Mouse (Mus musculus) kidney, adult 2 months (tissue): ENCODE data around the gene Col5a2. TPM values are rescaled to one million over a fixed set of nuclear protein-coding genes. Genes with fewer than 3 reads are reported as not detected.

Source experiments
- DNase-seq: peaks from one replicate; pipeline ENCODE4 v3.0.0; 2021
- H3K27ac ChIP-seq: fragments of 200-500 bp; 2 replicates; pipeline ENCODE4 v1.5.1; 2012; ENCODE audit warnings: low read depth, low read length, control low read depth, inconsistent platforms; ENCODE audit not compliant: insufficient read depth
- H3K27me3 ChIP-seq: fragments of 200-500 bp; replicated peaks from 2 replicates; pipeline ENCODE4 v1.6.1; 2012; ENCODE audit warnings: mild to moderate bottlenecking, moderate library complexity, low read length, inconsistent platforms; ENCODE audit not compliant: control insufficient read depth, insufficient read depth
- H3K36me3 ChIP-seq: fragments of 200-500 bp; 2 replicates; pipeline ENCODE4 v1.6.1; 2012; ENCODE audit warnings: mild to moderate bottlenecking, moderate library complexity, low read length, inconsistent platforms; ENCODE audit not compliant: control insufficient read depth, insufficient read depth
- H3K4me1 ChIP-seq: fragments of 200-500 bp; 2 replicates; pipeline ENCODE4 v1.6.1; 2011; ENCODE audit warnings: low read length; ENCODE audit not compliant: control insufficient read depth, insufficient read depth
- H3K4me3 ChIP-seq: fragments of 200-500 bp; 2 replicates; pipeline ENCODE4 v1.5.1; 2011; ENCODE audit warnings: mild to moderate bottlenecking, low read depth, low read length, control low read depth; ENCODE audit not compliant: insufficient read depth
- CTCF ChIP-seq: fragments of 200-500 bp; conservative IDR thresholded peaks from 2 replicates; pipeline ENCODE4 v1.5.1; 2011; ENCODE audit warnings: low read depth, mild to moderate bottlenecking, control low read depth, low read length, moderate library complexity, mixed read lengths; ENCODE audit not compliant: insufficient read depth, insufficient read length
- POLR2A ChIP-seq: fragments of 200-500 bp; IDR thresholded peaks from one replicate; pipeline ENCODE4 v1.6.1; 2011; ENCODE audit warnings: low read depth, low read length, control low read depth
- WGBS: fragments of 180-500 bp; shearing (Covaris S2); methylation state at CpG from one replicate; pipeline ENCODE4 v1.1.7; 2018; 5-methylcytosine and 5-hydroxymethylcytosine counted together
- polyA plus RNA-seq: library from polyadenylated mRNA; depleted of rRNA; stranded (reverse); fragments of >200 nt; gene quantifications from 2 replicates; pipeline ENCODE4 v1.2.3, GENCODE M21; 2012

The Col5a2 gene
- polyA plus RNA-seq, 1 experiment: 6.0 TPM

DNA sequence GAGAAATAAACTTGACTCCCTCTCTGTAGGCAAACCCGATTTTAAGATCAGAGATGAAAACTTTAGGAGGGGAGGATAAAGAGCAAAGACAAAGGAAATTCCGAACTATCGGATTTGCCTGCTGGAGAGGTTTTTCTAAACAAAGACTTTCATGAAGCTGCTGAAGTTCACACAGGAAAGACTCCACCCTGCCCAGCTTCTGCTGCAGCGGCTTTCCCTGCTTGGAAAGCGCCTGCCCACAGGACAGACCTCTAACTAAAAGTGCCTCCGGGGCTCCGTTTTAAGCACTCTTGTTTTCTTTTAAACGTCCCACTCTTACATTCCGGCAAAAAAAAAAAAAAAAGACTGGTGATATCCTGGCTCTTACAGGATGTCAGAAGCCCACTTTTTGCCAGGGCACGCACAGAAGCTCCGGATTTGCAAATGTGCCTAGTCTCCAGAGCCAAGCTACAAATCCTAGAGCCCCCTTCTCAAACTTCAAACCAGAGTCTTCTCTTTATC is 791 bp downstream of the Col5a2 start:
- Histone ChIP-seq H3K4me3 (peak overlapping the region; percentile 63), H3K27me3 (no peaks in the 10 kb centered on the region), H3K4me1 (no peaks in the 10 kb centered on the region), H3K27ac (peak overlapping the region; percentile 71; the same call in 1 of the 2 replicates), H3K36me3 (no peaks in the 10 kb centered on the region)
- peak; percentile 24 for DNase-seq
- no peak for TF ChIP-seq CTCF
- no peak for TF ChIP-seq POLR2A
- 12% methylated on average over 11 of the region's 11 CpGs for WGBS

GRCm38 (mm10) chr1:45501437-45501836 is 1.6 kb downstream of the Col5a2 start:
- Histone ChIP-seq H3K4me3 (peak overlapping the region; percentile 63; the same call in 1 of the 2 replicates), H3K27ac (no peak overlapping the region)
- WGBS: 49% methylated on average over 6 of the region's 6 CpGs

GRCm38 (mm10) chr1:45500456-45500855 is 2.6 kb downstream of the Col5a2 start:
- TF ChIP-seq CTCF (no peak), POLR2A (no peak)
- DNase-seq: no peak
- Histone ChIP-seq H3K27ac (no peak overlapping the region), H3K4me3 (no peak overlapping the region), H3K4me1 (no peaks in the 10 kb centered on the region), H3K27me3 (no peaks in the 10 kb centered on the region), H3K36me3 (no peaks in the 10 kb centered on the region)
- 89% methylated on average over 6 of the region's 6 CpGs for WGBS

More at GRCm38 (mm10) chr1:45501437-45501836, 1.6 kb downstream of the Col5a2 start:
- no peaks in the 10 kb centered on the region for H3K4me1 ChIP-seq
- H3K27me3 ChIP-seq: no peaks in the 10 kb centered on the region
- TF ChIP-seq POLR2A (no peak), CTCF (no peak)
- DNase-seq: no peak
- no peaks in the 10 kb centered on the region for H3K36me3 ChIP-seq

DNA sequence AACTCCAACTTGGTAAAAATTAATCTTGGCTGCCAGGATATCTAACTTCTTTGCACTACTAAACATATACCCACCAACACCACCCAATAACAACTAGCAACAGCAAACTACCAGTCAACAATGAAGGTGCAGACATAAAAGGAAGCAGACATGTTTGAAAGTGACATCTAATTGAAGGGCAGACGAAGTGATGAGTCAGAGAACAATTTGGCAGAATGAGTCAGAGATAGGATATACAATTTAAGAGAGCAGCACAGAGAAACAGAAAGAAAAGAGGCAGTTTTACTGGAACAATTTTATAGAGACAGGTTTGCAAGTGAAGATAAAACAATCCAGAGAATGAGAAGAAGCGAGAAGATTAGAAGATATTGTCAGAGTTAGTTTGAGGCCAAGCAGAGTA is 8.1 kb downstream of the Col5a2 start:
- no peak for DNase-seq
- 87% methylated on average over 2 of the region's 2 CpGs for WGBS

GRCm38 (mm10) chr1:45492130-45492723 is 10.9 kb downstream of the Col5a2 start:
- WGBS: 87% methylated on average over 4 of the region's 4 CpGs
- no peaks in the 10 kb centered on the region for H3K4me1 ChIP-seq
- DNase-seq: no peak
- H3K27me3 ChIP-seq: no peaks in the 10 kb centered on the region
- H3K4me3 ChIP-seq: no peak overlapping the region
- H3K27ac ChIP-seq: no peak overlapping the region
- H3K36me3 ChIP-seq: no peaks in the 10 kb centered on the region
- TF ChIP-seq POLR2A (no peak), CTCF (no peak)

More for the DNA sequence above, 8.1 kb downstream of the Col5a2 start:
- no peak for TF ChIP-seq POLR2A
- no peak for TF ChIP-seq CTCF
- Histone ChIP-seq H3K27ac (no peak overlapping the region), H3K4me3 (no peak overlapping the region), H3K4me1 (no peaks in the 10 kb centered on the region), H3K36me3 (no peaks in the 10 kb centered on the region), H3K27me3 (no peaks in the 10 kb centered on the region)

DNA sequence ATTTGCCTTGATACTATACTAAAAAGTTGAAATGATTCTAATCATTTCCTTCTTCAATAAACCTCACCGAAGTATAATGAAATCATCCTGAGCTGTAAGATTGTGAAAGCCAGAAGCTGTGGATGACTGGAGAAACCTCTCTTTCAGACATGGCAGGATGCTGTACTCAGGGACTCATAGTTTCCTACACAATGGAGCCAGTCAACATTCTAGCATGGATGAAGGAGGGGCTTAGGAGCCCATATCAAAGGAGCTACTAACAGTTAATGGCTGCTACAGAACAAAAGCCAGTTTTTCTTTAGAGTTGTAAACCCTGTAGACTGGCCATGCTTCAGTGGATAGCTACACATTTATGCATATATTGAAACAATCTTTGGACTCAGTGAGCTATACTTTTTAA is 12.6 kb downstream of the Col5a2 start:
- Histone ChIP-seq H3K27ac (no peak overlapping the region), H3K27me3 (no peaks in the 10 kb centered on the region), H3K36me3 (no peaks in the 10 kb centered on the region), H3K4me3 (no peak overlapping the region), H3K4me1 (no peaks in the 10 kb centered on the region)
- WGBS: 92% methylated on average over 1 of the region's 1 CpGs
- no peak for DNase-seq
- no peak for TF ChIP-seq POLR2A
- no peak for TF ChIP-seq CTCF

GRCm38 (mm10) chr1:45488291-45488690 is 14.8 kb downstream of the Col5a2 start:
- Histone ChIP-seq H3K4me3 (no peak overlapping the region), H3K36me3 (no peaks in the 10 kb centered on the region), H3K27me3 (no peaks in the 10 kb centered on the region), H3K27ac (no peak overlapping the region), H3K4me1 (no peaks in the 10 kb centered on the region)
- 87% methylated on average over 1 of the region's 1 CpGs for WGBS
- no peak for DNase-seq
- no peak for TF ChIP-seq POLR2A
- no peak for TF ChIP-seq CTCF
